Mouse (Mus musculus) activated CD4-positive, CD25-positive, alpha-beta regulatory T cell, adult 4 months (primary cell): ENCODE data around the gene Mx1. TPM values are rescaled to one million over a fixed set of nuclear protein-coding genes. Genes with fewer than 3 reads are reported as not detected.
A peak's percentile ranks its signal among the peaks of the same experiment; 100 is the strongest.

ENCODE experiments used
- ATAC-seq: one replicate; pipeline ENCODE4 v1.8.0; 2017
- polyA plus RNA-seq, 2 experiments: library from polyadenylated mRNA; unstranded; fragments of 100-300 nt; shearing (Covaris generic); gene quantifications; one replicate each; pipeline ENCODE4 v1.2.1; 2017

Mx1 gene
- polyA plus RNA-seq, 2 experiments from 2014 or later = 8.3 to 8.7 TPM

GRCm38 (mm10) chr16:97443670-97444263, 18.9 kb downstream of the Mx1 start:
- peak; percentile 77 for ATAC-seq

GRCm38 (mm10) chr16:97441967-97442366, 20.7 kb downstream of the Mx1 start:
- no peak for ATAC-seq

- no peak for ATAC-seq
Measured at GRCm38 (mm10) chr16:97438191-97438590, 24.5 kb downstream of the Mx1 start.

GRCm38 (mm10) chr16:97437448-97438056, 25.2 kb downstream of the Mx1 start:
- ATAC-seq = no peak

GRCm38 (mm10) chr16:97434206-97434605, 28.5 kb downstream of the Mx1 start:
- no peak for ATAC-seq

GRCm38 (mm10) chr16:97431328-97431727, 31.4 kb downstream of the Mx1 start:
- no peak for ATAC-seq

- ATAC-seq = no peak
Measured at GRCm38 (mm10) chr16:97430091-97430490, 32.6 kb downstream of the Mx1 start.

GRCm38 (mm10) chr16:97428026-97428425, 34.7 kb downstream of the Mx1 start:
- no peak for ATAC-seq

- ATAC-seq = no peak
Measured at GRCm38 (mm10) chr16:97423627-97424026, 39.1 kb downstream of the Mx1 start.

- no peak for ATAC-seq
Measured at GRCm38 (mm10) chr16:97421671-97422070, 41.0 kb downstream of the Mx1 start.

- no peak for ATAC-seq
Measured at GRCm38 (mm10) chr16:97418749-97419453, 43.8 kb downstream of the Mx1 start.

- ATAC-seq = no peak
Measured at GRCm38 (mm10) chr16:97417896-97418542, 44.7 kb downstream of the Mx1 start.

- no peak for ATAC-seq
Measured at GRCm38 (mm10) chr16:97405476-97406012, 57.2 kb downstream of the Mx1 start.

GRCm38 (mm10) chr16:97402213-97402785, 60.4 kb downstream of the Mx1 start:
- ATAC-seq = peak; percentile 74

- peak; percentile 82 for ATAC-seq
Measured at GRCm38 (mm10) chr16:97401741-97402140, 61.0 kb downstream of the Mx1 start.

- no peak for ATAC-seq
Measured at GRCm38 (mm10) chr16:97399991-97400390, 62.7 kb downstream of the Mx1 start.

- ATAC-seq = no peak
Measured at GRCm38 (mm10) chr16:97397945-97398531, 64.7 kb downstream of the Mx1 start.

Other genes starting within 250 kb of the Mx1 start
- 1 to 10 TPM in 1 of 2 experiments, under 1 TPM in 1; 0.25 to 2.0 TPM for gene Bace2, start 106.2 kb downstream of the Mx1 start, polyA plus RNA-seq
- 1 to 10 TPM; 1.4 to 1.9 TPM for gene Fam3b, start 51.9 kb upstream of the Mx1 start, polyA plus RNA-seq
- gene Tmprss2, start 148.3 kb upstream of the Mx1 start, polyA plus RNA-seq = under 1 TPM in 1 of 2 experiments, not detected in 1; 0.05 TPM